Mouse (Mus musculus): Measurements from ENCODE around the gene Cryba2.

Cryba2 gene

DNA sequence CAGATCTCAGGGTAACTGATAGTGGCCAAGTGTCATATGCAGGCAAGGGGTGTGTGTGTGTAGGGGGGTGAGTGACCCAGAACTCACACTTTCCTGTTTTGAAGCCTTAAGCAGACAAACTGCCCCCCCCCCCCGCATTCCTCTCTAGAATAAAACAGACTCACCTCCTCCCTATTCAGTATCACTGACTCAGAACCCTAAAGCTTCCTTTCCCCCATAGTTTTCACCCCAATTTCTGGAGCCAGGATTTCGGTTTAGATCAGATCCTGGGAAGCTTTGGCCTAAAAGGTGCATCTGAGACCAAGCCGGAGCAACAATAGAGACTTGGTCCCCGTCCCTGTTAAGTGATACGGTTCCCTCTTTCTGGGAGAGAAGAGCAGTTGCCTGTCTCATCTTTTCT lies 9.5 kb downstream of the Cryba2 start:
- DNase-seq: no peak

- DNase-seq: no peak
These were observed 10.1 kb downstream of the Cryba2 start for GRCm38 (mm10) chr1:74882828-74883227.

DNA sequence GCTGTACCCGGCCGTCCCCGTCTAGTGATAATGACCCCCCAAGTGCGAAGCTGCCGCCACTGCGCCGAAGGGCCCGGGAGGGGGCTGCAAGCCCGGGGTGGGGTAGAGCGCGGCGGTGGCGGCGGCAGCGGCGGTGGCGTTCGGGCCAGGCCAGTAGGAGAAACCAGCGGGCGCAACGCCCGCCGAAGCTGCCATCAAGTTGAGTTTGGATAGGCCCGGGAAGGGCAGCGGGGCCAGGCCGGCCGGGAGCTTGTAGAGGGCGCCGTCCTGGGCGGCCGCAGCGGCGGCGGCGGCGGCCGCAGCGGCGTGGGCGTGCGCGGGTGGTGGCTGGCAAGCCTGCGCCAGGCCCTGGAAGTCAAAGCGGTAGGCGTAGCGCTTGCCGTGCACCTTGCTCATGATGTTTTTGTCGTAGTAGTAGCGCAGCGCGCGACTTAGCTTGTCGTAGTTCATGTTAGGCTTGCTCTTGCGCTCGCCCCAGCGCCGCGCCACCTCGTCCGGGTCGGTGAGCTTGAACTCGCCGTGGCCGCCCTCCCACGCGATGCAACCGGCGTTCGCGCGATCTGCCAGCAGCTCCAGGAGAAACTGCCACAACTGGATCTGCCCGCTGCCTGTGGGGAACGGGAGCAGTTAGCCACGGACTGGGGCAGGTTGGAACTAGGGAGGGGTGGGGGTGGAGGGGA lies 10.7 kb downstream of the Cryba2 start:
- DNase-seq: peak in 1 of 2 experiments; percentile 42

DNA sequence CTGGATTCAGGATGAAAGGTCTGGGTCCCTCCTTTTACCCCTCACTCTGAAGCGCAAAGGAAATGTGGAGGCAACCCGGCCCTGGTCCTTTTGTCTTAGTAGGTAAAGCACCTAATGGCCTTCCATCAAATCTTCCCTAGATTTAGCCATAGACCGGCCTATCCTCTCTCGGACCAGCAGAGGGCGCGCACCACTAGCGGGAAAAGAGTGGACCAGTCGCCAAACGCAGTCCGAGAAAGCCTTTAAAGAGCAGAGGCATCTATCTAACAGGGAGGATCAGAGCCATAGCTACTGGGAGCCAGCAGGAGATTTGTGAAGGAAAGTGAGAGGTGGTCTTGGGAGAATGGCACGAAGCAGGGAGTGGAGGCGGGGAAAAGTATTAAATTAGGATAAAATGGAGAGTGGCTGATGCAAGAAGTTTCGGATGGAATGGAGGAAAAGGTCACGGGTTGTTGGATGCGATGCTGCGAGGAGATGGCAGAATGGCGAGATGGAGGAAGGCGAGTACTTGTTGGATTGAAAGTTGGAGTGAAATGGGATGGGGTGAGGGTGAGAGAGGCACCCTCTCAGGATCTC lies 12.1 kb downstream of the Cryba2 start:
- peak; percentile 88 to 92 for DNase-seq

DNA sequence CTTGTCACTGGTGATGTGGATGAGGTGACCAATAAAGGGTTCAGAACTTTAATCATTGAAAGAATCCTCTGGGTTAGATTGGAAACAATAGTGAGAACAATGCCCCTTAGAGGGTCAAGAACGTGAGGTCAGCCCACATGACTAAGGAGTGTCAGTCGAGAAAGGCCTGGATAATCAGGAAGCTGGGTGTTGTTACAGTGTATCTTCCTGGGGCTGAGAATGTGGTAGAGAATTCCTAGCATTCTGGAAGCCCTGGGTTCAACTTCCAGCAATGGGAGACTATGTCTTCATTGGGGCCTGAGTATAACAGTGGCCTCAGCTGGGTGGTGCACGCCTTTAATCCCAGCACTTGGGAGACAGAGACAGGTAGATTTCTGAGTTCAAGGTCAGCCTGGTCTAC lies 15.7 kb downstream of the Cryba2 start:
- DNase-seq: no peak

- no peak for DNase-seq
These were observed 20.7 kb downstream of the Cryba2 start for GRCm38 (mm10) chr1:74872218-74872617.

- DNase-seq: peak in 1 of 2 experiments; percentile 10
These were observed 31.2 kb downstream of the Cryba2 start for GRCm38 (mm10) chr1:74861783-74862182.

GRCm38 (mm10) chr1:74859223-74859984 lies 33.5 kb downstream of the Cryba2 start:
- DNase-seq: peak in 1 of 2 experiments; percentile 13

DNA sequence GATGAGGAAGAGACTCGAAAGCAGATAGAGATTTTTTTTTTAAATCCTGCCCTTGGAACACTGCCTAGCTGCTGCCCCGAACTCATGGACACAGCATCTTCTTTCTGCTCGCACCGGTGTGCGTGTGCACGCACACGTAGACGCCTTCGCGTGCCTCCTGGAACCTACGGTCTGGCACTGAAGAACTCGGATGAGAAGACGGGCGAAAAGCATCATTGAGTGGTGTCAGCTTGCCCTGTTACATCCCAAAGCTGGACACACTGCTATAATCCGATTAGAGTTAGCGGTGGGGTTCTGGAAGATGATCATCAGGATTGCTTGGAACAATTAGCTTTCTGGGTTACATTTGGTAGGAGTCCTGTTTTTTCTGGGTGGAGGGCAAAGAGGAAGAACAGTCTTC lies 34.1 kb downstream of the Cryba2 start:
- no peak for DNase-seq

- peak; percentile 97 to 98 for DNase-seq
These were observed 34.7 kb downstream of the Cryba2 start for GRCm38 (mm10) chr1:74858171-74858719.

DNA sequence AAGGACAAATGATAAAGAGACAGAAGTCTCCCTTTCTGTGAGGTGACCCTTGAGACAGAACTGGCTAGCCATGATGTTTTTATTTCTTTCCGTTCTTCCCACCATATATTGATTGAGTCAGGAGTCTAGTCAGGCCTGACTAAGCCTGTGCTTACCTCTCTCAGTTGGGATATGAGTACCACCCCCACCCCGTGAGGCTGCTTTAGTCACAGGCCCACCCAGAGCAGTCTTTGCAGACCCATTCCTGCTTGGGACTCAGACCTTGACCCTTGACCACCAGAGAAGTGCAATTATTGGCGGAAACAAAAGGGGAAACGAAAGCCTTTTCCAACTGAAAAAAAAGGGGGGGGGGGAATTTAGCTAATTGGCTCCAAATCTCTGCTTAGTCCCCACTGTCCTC lies 35.3 kb downstream of the Cryba2 start:
- DNase-seq: peak; percentile 35 to 40

- peak; percentile 25 to 31 for DNase-seq
These were observed 35.7 kb downstream of the Cryba2 start for GRCm38 (mm10) chr1:74857201-74857600.

DNA sequence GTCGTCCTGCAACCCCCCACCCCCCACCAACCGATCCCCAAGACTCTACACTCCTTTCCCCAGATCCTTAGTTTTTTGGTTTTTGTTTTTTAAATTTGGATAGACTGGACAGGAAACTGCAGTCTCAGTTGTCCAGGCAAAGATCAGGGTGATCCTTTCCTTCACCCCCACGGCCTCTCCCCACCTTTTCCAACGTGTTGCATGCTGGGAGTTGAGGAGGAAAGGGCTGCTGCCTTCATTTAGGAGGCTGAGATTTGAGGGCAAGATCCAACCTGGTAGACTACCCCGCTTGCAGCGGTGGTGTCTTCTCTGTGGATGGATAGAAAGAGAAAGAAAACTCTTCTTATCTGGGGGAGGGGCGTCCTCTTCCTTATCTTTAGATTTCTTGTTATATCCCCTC lies 36.2 kb downstream of the Cryba2 start:
- DNase-seq: peak; percentile 33 to 38

- DNase-seq: peak in 1 of 2 experiments; percentile 26
These were observed 36.6 kb downstream of the Cryba2 start for GRCm38 (mm10) chr1:74856439-74856720.

GRCm38 (mm10) chr1:74855651-74856438 lies 37.1 kb downstream of the Cryba2 start:
- DNase-seq: peak; percentile 56 to 60

- peak; percentile 63 to 67 for DNase-seq
These were observed 37.8 kb downstream of the Cryba2 start for GRCm38 (mm10) chr1:74855156-74855555.

GRCm38 (mm10) chr1:74854306-74855056 lies 38.5 kb downstream of the Cryba2 start, which contains the start of gene Cdk5r2:
Gene Cdk5r2 (plus strand): TSS chr1:74854934.
- peak; percentile 95 to 98 for DNase-seq

DNA sequence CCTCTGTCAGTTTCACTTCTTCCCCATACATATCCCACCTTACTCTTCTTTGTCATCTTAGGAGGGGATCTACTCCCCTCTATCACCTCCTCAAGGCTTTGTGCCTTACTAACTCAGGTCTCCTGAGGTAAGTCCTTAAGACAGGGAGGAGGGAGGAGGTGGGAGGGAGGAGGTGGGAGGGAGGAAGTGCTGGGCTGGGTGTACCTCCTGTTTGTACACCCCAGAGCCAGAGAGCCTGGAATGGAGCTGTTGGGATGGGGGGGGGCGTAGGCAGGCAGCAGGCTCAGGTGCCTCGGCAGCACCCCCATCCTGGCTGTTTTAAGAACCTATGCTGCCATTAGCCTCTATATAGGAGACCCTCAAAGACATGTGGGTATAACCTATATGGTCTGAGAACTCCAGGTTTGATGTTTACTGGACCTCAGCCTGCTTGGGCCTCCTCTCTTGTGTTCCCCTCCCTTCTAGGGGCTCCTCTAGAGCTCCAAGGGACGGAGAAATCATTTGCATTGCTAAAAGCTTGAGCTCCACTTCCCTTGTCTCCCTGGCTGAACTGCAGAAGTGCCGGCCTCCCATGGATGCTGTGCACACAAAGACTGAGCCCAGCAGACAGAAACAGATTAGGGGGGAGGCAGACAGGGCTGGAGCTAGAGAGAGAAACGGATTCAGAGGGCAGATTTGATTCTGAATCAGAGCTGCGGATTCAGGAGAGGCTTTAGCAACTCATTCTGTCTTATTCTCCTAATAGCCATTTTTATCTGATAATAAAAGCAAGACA lies 41.8 kb downstream of the Cryba2 start:
- DNase-seq: no peak

GRCm38 (mm10) chr1:74850251-74850650 lies 42.7 kb downstream of the Cryba2 start:
- no peak for DNase-seq

- no peak for DNase-seq
These were observed 44.0 kb downstream of the Cryba2 start for GRCm38 (mm10) chr1:74848946-74849345.

DNA sequence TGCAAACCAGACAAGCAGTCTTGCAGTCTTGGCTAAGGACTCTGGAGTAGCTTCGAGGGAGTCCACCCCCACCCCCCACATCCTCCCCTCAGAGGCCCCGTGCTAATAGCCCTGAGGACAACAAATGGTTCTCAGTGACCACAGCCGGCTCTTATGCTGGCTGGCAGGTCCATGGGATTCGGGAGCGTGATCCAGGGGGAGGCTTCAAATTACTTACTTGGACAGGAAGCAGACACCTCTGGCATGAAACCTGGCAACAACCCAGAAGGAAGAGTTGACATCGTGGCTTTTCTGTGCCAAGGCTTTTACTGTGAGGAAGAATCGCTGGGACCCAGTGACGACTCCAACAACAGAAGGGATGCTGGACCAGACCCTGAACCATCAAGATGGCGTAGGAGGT lies 46.6 kb downstream of the Cryba2 start:
- DNase-seq: no peak
